Mouse (Mus musculus) cortical plate, adult 2 months (tissue): ENCODE measurements around the gene Cd69.

Source experiments
- CTCF ChIP-seq: fragments of 200-500 bp; IDR thresholded peaks from 2 replicates; pipeline ENCODE4 v1.5.1; 2011; ENCODE audit warnings: mild to moderate bottlenecking, control low read depth, low read length; ENCODE audit not compliant: insufficient read depth; ENCODE audit errors: extremely low read depth
- POLR2A ChIP-seq: fragments of 200-500 bp; IDR thresholded peaks from 2 replicates; pipeline ENCODE4 v1.6.1; 2011; ENCODE audit warnings: mild to moderate bottlenecking, low read length, control low read depth; ENCODE audit not compliant: insufficient read depth; ENCODE audit errors: extremely low read depth

- TF ChIP-seq POLR2A, result no peak
- TF ChIP-seq CTCF, result no peak
Measured at GRCm38 (mm10) chr6:129266438-129267022, 8.7 kb downstream of the Cd69 start.
